Mouse (Mus musculus) left cerebral cortex, adult 2 months (tissue): ENCODE measurements around the gene Gpr152. TPM values are rescaled to one million over a fixed set of nuclear protein-coding genes. Genes with fewer than 3 reads are reported as not detected.
A peak's percentile ranks its signal among the peaks of the same experiment; 100 is the strongest.

Source experiments
- DNase-seq, 2 experiments: peaks; one replicate each; pipeline ENCODE4 v3.0.0; 2021 to 2022; ENCODE audit warnings: low spot score in 2 of 2, mixed read lengths in 1 of 2; ENCODE audit errors: extremely low spot score in 1 of 2
- H3K27ac ChIP-seq: fragments of 200-600 bp; 2 replicates; pipeline ENCODE4 v1.8.1; 2022
- H3K4me3 ChIP-seq: fragments of 200-600 bp; 2 replicates; pipeline ENCODE4 v1.8.1; 2022
- CTCF ChIP-seq: fragments of 200-600 bp; IDR thresholded peaks from 2 replicates; pipeline ENCODE4 v1.8.1; 2022; ENCODE audit warnings: antibody characterized with exemption, mild to moderate bottlenecking, moderate library complexity
- intact Hi-C: fragments of 180-260 bp; cut with DNase I; formaldehyde crosslinking; loops from one replicate; pipeline ENCODE4 v1.15.1; 2025
- total RNA-seq, 2 experiments: library from RNA; stranded (reverse); gene quantifications; 2 replicates each; pipeline ENCODE4 v1.2.3; 2021

The Gpr152 gene
- total RNA-seq, 2 experiments from 2014 or later = not detected

- DNase-seq = peak; percentile 63 to 65
- intact Hi-C loops = loop anchor here (5.0 kb wide), 2 partner anchors 102 to 207 kb away; partner anchors contain the start of genes Grk2 and Rad9a
- no peak for TF ChIP-seq CTCF
- H3K27ac ChIP-seq = peak within 1 kb of the TSS; percentile 86
- H3K4me3 ChIP-seq = peak within 1 kb of the TSS; percentile 72
Observed at GRCm38 (mm10) chr19:4099837-4100717, 39.5 kb upstream of the Gpr152 start, which contains the start of gene Pitpnm1. Pitpnm1 (plus strand) TSS chr19:4099998.

- intact Hi-C loops = loop anchor here (5.0 kb wide), 1 partner anchor 207 kb away; the partner anchor contains the start of gene Grk2
- DNase-seq = peak; percentile 73 to 80
- Histone ChIP-seq H3K4me3 (peak overlapping the region; percentile 72), H3K27ac (peak overlapping the region; percentile 86)
- TF ChIP-seq CTCF = no peak
Observed at GRCm38 (mm10) chr19:4100718-4101261, 38.8 kb upstream of the Gpr152 start.

GRCm38 (mm10) chr19:4101466-4101865 lies 38.1 kb upstream of the Gpr152 start:
- no peak; the same call in 1 of the 2 replicates for TF ChIP-seq CTCF
- DNase-seq = no peak
- intact Hi-C loops = loop anchor here (5.0 kb wide), 1 partner anchor 206 kb away; the partner anchor contains the start of gene Grk2
- Histone ChIP-seq H3K27ac (peak overlapping the region; percentile 86), H3K4me3 (peak overlapping the region; percentile 72)

GRCm38 (mm10) chr19:4102049-4102448 lies 37.5 kb upstream of the Gpr152 start:
- no peak for TF ChIP-seq CTCF
- H3K4me3 ChIP-seq = no peak overlapping the region
- intact Hi-C loops = loop anchor here (5.0 kb wide), 1 partner anchor 205 kb away; the partner anchor contains the start of gene Grk2
- no peak overlapping the region for H3K27ac ChIP-seq
- DNase-seq = no peak

- H3K27ac ChIP-seq = no peak overlapping the region
- intact Hi-C loops = loop anchor here (5.0 kb wide), 1 partner anchor 205 kb away; the partner anchor contains the start of gene Grk2
Observed at GRCm38 (mm10) chr19:4102626-4103025, 37.0 kb upstream of the Gpr152 start.

GRCm38 (mm10) chr19:4103294-4103693 lies 36.3 kb upstream of the Gpr152 start:
- intact Hi-C loops = loop anchor here (5.0 kb wide), 1 partner anchor 204 kb away; the partner anchor contains the start of gene Grk2
- no peak for DNase-seq
- Histone ChIP-seq H3K4me3 (no peak overlapping the region), H3K27ac (no peak overlapping the region)
- no peak for TF ChIP-seq CTCF

More at GRCm38 (mm10) chr19:4102626-4103025, 37.0 kb upstream of the Gpr152 start:
- no peak for DNase-seq
- no peak overlapping the region for H3K4me3 ChIP-seq
- no peak for TF ChIP-seq CTCF

GRCm38 (mm10) chr19:4103792-4104191 lies 35.8 kb upstream of the Gpr152 start:
- no peak for TF ChIP-seq CTCF

GRCm38 (mm10) chr19:4104675-4105194 lies 34.9 kb upstream of the Gpr152 start:
- H3K27ac ChIP-seq = no peak overlapping the region
- no peak for TF ChIP-seq CTCF
- no peak for DNase-seq
- intact Hi-C loops = loop anchor here (5.0 kb wide), 1 partner anchor 203 kb away; the partner anchor contains the start of gene Grk2
- H3K4me3 ChIP-seq = no peak overlapping the region

More at GRCm38 (mm10) chr19:4103792-4104191, 35.8 kb upstream of the Gpr152 start:
- intact Hi-C loops = loop anchor here (5.0 kb wide), 1 partner anchor 204 kb away; the partner anchor contains the start of gene Grk2
- Histone ChIP-seq H3K27ac (no peak overlapping the region), H3K4me3 (no peak overlapping the region)
- no peak for DNase-seq

- H3K4me3 ChIP-seq = no peak overlapping the region
- no peak overlapping the region for H3K27ac ChIP-seq
- no peak for DNase-seq
- intact Hi-C loops = no loop called here
- TF ChIP-seq CTCF = no peak
Observed at GRCm38 (mm10) chr19:4106654-4107053, 32.9 kb upstream of the Gpr152 start.

GRCm38 (mm10) chr19:4108535-4108934 lies 31.1 kb upstream of the Gpr152 start:
- intact Hi-C loops = no loop called here
- Histone ChIP-seq H3K4me3 (no peak overlapping the region), H3K27ac (no peak overlapping the region)
- DNase-seq = no peak
- no peak for TF ChIP-seq CTCF

GRCm38 (mm10) chr19:4112063-4112960 lies 27.3 kb upstream of the Gpr152 start:
- intact Hi-C loops = no loop called here
- Histone ChIP-seq H3K27ac (peak overlapping the region; percentile 69), H3K4me3 (no peak overlapping the region)
- no peak for TF ChIP-seq CTCF
- no peak for DNase-seq
